Mouse (Mus musculus) liver, postnatal 0 days (tissue): ENCODE results near the gene Col20a1.

Experiments used
- CTCF ChIP-seq: sonication (generic); IDR thresholded peaks from 2 replicates; pipeline ENCODE4 v1.5.1; 2016; ENCODE audit warnings: antibody characterized with exemption, low read depth
- EP300 ChIP-seq: IDR thresholded peaks from 2 replicates; pipeline ENCODE4 v1.6.1; 2016; ENCODE audit warnings: antibody characterized with exemption, low read depth, mild to moderate bottlenecking

DNA sequence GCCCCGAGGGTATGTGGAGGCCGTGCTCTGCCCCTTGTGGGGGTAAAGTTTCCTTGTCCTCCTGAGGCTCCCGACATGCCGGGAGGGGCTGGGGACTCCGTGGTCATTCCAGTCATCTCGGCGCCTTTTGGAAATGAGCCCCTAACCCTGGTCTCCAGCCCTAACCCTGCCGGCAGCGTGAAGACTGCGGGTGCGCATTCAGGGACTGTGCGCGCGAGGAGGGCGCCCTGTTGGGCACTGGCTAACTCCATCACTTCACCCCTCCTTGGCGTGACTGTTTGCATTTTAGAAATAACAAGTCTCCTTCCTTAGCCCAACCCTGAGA, 53.0 kb downstream of the Col20a1 start:
- TF ChIP-seq CTCF = no peak
- TF ChIP-seq EP300 = no peak
